Mouse (Mus musculus) v-Abl transformed pro-B cells (cell line): ENCODE data around the gene Ly75.

Experiments
- in situ Hi-C, 2 experiments: fragments of 400-800 bp; cut with MboI; formaldehyde crosslinking; loops; one replicate each; pipeline ENCODE4 v1.15.1; 2025; ENCODE audit not compliant: unreplicated experiment in 2 of 2

The Ly75 gene

DNA sequence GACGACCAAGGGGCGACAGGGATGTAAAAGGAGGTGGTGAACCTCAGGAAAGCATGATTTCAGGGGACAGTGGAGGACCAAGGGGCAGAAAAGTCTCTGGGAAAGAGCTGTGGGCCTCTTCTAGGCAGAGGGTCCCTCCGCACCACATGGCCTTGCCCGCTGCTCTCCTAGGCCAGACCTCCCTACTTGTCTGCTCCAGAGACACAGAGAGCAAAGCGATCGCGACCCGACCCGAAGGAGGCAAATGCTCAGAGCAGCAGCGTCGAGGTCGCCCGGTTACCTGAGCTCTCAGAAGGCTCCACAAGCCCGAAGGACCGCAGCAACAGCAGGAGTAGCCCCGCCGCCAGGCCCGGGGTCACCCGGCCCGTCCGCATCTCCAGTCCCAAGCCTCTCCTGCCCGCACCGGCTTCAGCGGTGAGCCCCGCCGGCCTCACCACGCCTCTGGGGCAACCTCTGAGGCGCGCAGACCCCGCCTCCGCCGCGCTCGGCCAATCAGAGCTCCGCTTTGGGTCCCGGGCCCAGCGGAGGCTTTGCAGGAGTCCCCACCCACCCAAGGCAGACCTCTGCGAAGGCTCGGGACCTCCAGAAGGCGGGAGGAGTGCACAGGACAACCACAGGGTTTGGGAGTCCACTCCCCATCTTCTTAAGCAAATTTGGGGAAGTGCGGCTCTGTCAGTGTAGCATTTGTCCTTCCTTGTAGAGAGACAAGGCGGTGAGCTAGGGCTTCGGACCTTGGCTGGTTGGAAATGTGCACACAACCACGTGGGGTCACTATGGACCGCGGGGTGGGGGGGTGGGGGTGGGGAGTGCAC lies at the start of gene Ly75:
Gene Ly75 (minus strand): TSS at position 446 of the 812 bp plus-strand sequence.
- in situ Hi-C loops: no loop called here

DNA sequence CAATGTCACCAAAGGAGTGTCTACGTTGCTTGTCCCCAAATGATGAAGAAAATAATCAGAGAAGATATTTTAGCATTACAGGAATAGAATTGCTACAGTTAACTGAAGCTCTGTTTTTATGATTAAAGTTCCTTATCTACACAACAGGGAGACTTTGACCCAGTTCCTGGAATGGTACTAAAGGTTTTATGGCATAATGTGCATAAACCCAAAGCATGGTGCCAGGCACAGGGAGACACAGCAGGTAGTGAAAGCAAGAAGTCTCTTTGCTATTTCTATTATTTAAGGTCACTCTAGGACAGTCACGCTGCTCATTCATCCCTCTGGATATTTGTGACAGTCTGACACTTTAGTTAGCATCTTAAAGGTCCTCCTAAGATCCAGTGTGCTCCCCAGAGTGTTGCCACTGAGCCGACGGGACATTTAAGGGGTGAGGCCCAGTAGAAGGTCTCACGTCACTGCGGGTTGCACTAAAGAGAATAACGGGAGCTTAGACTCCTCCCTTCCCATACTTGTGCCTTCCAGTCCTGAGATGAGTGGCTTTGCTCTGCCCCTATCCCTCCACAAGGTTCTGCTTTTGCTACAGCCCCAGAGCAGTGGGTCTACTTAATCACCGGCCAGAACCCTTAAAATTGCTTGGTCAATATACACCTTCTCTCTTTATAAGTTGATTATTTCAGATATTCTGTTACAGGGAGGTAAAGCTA lies 47.4 kb upstream of the Ly75 start:
- in situ Hi-C loops: loop anchor here in 1 of 2 experiments (10.0 kb wide), 1 partner anchor 1024 kb away; no protein-coding TSS in a partner anchor

DNA sequence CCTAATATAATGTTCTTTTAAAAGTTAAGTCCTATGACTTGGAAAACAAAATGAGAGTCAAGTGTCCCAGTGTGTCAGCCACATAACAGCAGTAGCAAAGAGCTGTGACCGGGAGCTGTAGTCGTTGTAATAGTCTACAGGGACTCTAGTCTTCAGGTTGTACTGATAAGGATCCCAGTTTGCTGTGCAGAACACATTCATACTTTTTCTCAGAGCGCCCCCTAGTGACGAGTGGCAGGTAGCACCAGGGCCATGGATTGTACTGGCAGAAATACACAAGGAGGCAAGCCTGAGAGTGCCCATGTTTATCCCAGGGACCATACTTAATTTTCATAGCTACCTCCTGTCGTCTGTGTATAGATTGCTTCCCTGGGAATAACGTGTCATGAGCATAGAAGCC lies 35.0 kb upstream of the Ly75 start:
- in situ Hi-C loops: loop anchor here (5.0 to 25.0 kb wide), 5 partner anchors 503 to 1731 kb away; no protein-coding TSS in a partner anchor

DNA sequence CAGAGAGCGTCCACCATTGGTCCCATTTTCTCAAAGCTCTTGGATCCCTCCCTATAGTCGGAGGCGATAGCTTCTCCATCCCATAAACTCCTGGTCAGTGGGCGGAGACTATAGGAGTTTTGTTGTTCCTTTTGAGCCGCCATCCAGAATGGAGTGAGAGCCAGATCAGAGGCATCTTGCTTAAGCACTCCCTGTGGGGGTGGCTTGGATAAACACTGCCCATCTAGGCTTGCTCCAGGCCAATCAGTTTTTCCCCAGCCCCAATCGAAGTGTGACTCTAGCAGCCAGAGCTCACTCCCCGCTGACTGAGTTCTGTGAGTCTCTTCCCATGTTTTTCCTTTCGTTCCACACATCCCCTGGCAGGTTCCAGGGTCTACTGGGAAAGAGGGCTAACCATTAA lies 31.2 kb upstream of the Ly75 start:
- in situ Hi-C loops: loop anchor here (10.0 to 25.0 kb wide), 3 partner anchors 500 to 1727 kb away; no protein-coding TSS in a partner anchor

DNA sequence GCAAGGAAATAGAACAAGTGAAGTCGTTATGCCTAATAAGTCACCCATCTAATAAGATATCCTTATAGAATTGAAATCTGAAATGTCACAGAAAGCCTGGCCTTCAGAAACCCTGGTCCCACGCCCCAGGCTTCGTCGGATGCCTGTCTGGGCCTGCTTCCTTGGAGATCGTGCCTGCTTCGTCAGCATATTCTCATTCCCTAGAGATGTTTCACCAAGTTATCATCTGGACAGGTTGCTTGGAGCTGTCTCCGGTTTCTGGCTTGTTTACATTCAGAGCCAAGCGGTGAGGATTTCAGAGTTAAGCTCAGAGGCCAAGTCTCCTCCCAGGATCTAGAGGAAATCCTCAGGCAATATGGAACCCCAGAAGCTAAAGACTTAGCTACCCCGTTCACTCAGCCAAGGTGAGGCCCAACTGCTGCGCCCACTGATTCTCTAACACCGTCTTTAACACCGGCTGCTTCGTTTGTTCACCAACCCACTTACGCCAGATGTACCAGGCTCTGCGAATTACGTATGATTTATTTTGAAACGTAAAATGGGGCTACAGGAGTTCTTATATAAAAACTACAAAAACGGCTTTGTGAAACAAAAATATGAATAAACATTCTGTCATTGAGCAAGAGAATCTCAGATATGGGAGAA lies 30.0 kb upstream of the Ly75 start:
- in situ Hi-C loops: loop anchor here (10.0 to 25.0 kb wide), 3 partner anchors 498 to 1726 kb away; no protein-coding TSS in a partner anchor

DNA sequence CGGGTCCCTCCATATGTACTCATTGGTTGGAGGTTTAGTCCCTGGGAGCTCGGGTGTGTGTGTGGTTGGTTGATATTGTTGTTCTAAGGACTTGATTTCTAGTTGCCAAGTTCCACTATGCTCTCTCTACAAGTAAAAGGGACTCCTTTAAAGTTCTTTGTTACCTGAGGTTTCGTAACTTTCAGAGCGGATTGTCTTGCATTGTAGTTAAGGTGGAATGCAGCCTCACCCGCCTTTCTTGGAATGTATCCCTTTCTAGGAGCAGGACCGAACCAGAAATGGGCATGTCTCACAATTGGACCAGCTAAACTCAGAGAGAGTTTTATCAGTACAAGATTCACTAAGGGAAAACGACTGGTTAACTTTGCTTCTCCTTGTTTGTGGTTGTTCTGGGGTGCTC lies 28.1 kb upstream of the Ly75 start:
- in situ Hi-C loops: loop anchor here (10.0 to 25.0 kb wide), 3 partner anchors 496 to 1724 kb away; no protein-coding TSS in a partner anchor

DNA sequence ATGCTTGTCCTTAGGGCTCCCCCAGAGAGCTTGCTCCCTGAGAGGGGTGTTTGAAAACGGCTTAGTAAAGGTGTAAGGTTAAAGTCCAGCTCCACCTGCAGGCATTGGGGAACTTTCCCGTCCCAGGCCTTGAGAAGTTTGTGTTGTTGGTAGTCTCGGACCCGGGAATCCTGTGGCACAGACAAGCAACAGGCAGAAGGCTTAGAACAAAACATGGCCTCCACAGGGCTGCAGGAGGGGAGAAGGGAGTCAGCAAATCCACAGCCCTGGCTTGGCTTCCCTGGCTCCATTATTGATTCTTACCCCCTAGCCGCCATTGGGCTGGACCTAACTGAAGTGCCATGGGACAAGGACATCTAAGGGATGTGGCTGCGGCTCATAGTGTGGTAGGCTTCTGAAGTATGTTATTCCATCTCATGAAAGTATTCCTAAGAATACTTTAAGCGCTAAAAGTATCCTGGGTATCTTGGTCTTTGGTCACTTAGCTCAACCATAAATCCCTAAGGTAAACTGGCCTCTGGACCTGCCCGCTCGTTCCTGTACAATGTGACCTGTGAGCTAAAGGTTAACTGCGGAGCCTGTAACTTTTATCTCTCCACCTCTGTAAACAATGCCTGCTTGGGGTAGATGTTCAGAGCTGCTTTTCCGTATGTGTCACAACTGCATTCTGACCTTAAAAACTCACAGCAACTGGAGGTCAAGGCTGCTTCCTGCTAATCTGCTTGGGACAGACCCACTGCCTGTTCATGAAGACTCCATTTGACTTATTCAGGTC lies 27.1 kb upstream of the Ly75 start:
- in situ Hi-C loops: loop anchor here (10.0 to 25.0 kb wide), 3 partner anchors 495 to 1723 kb away; no protein-coding TSS in a partner anchor

DNA sequence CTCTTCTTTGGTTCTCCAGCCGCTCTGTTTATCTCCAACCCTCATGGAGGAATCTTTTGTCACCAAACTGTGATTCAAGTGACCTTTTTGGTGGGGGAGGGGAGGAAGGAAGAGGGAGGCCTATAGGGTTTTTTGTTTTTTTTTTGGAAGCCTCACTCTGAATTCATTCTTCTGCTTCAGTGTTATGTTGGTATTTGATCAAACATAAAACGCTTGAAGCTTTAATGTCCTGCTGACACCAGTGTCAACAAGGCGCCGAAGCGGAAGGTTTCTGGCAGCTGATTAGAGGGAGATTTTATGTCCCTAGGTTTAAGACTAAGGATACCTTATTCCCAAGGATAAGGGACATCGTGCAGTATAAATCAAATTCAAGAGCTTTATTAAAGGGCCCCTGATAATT lies 26.1 kb upstream of the Ly75 start:
- in situ Hi-C loops: loop anchor here in 1 of 2 experiments (25.0 kb wide), 1 partner anchor 1722 kb away; no protein-coding TSS in a partner anchor

DNA sequence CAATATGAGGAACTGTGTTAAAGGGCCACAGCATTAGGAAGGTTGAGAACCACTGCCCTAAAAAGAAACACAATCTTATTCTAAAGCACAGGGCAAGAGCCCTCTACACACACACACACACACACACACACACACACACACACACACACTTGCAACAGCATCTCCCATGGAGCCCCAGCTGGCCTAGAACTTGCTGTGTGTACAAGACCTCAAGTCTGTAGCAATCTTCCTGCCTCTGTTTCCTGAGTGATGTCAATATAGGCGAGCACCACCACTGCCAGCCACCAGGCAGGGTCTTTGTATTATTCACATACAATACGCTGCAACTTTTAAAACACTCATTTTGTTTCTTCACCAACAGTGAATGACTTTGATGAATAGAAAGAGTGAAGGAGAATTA lies 24.3 kb upstream of the Ly75 start:
- in situ Hi-C loops: loop anchor here in 1 of 2 experiments (25.0 kb wide), 1 partner anchor 1720 kb away; no protein-coding TSS in a partner anchor

DNA sequence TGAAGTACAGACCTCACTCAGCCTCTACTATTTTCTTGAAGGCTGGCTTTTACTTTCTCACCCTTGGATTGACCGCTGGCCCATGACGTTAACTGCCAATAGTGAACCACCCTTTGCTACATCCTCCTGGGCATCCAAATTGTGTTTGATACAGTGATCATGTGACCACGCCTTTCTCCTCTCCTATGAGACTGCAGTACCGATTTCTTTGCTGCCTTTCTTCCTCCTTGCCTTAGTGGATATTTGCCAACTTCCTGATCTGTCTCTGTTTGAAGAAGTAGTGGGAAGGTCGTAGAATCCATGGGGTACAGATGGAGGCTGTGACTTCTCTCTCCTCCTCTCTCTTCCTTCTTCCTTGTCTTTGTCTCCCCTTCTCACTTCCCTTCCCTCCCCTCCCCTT lies 22.3 kb upstream of the Ly75 start:
- in situ Hi-C loops: loop anchor here in 1 of 2 experiments (25.0 kb wide), 1 partner anchor 1718 kb away; no protein-coding TSS in a partner anchor

DNA sequence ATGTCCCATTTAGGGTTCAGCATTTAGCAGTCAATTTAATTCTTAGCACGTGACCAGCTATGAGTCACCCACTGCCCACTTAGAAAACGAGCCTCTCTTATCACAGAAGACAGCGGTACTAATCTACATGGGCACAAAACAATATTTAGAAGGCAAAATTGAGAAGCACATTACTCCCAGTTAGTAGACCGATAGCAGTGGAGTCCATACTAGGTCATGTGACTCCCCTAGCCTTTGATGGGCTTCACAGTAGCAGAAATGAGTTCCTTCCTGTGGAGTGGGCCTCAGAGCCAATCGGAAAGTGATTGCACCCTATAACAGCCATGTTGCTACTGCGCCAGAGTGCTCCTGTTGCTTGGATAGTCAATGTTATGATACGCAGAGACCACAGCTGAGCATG lies 21.7 kb upstream of the Ly75 start:
- in situ Hi-C loops: loop anchor here in 1 of 2 experiments (25.0 kb wide), 1 partner anchor 1717 kb away; no protein-coding TSS in a partner anchor

DNA sequence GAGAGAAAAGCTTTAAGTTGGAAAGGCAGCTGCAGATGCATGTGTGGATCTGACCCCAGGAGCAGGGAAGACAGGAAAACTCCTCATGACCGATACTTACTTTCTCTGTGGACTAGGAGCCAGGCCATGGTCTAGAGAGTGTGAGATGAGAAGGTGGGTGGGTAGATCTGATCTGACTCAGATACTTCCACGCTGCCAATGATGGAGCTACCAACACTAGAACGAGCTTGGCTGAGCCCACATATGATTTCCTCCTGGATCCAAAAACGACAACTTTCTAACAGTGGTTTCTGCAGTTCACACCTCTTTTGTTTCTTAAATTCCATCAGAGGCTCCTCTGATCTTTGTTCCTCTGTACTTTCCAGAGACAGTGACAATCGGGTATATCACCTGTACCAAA lies 18.6 kb upstream of the Ly75 start:
- in situ Hi-C loops: loop anchor here in 1 of 2 experiments (25.0 kb wide), 1 partner anchor 1714 kb away; no protein-coding TSS in a partner anchor

DNA sequence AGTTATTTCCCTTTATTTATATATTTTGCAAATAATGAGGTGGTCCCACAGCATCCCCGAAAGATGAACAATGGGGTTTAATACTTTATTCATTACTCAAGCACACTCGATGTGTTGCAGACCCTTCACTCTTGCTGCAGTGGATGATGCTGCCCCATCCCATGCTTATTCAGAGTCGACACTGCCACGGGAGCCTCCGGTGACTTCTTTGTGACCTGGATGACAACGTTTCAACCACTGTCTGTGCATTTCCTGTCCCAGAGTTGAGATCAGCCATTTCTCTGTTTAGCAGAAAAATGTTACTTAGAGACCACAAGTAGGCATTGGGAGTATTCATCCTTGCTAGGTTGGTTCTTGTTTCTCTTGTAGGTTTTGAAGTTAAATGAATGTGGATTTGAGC lies 10.7 kb upstream of the Ly75 start:
- in situ Hi-C loops: no loop called here

DNA sequence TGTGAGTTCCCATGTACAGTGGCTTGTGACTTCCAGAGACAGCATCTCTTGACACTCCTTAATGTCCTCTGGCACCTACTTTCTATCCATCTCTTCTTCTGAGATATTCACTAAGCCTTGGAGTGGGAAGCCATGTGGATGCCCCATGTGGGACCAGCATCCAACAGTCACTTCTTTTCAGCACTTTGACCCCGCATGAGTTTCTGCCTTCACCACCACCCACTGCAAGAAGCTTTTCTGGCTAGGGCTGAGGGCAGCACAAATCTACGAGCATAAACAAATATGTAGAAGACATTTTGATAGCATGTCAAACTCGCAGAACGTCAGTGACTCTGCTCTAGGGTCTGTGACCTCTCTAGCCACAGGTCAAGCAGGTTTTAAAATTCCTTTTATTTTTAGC lies 9.2 kb upstream of the Ly75 start:
- in situ Hi-C loops: no loop called here

DNA sequence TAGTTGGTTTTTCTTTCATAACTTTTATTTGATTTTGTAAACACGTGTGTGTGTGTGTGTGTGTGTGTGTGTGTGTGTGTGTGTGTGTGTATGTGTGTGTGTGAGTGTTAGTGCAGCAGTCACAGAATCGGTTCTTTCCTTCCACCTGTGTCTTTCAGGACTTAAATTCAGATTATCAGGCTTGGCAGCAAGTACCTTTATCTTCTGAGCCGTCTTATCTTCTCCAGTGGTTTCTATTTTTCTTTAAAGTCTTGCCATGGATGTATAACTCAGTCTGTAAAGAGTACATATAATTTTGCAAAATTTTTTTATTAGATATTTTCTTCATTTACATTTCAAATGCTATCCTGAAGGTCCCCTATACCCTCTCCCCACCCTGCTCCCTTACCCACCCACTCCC lies 4.3 kb upstream of the Ly75 start:
- in situ Hi-C loops: no loop called here

DNA sequence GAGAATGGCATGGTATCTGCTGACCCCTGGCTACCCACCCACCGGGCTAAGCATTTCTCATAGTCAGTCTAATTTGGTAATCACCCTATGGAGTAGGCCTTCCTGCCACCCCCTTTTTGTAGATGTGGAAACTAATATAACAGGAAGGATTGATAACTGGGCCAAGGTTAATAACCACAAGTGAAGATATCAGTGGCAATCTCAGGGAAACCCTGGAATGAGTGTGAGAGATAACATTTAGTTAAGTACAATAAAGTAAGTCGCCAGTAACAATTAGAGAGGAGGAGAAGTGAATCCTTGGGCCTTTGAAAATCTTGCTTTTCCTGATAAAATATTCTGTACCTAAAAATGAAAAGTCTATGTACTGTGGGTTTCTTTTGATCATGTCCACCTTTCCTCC lies 3.7 kb upstream of the Ly75 start:
- in situ Hi-C loops: no loop called here

DNA sequence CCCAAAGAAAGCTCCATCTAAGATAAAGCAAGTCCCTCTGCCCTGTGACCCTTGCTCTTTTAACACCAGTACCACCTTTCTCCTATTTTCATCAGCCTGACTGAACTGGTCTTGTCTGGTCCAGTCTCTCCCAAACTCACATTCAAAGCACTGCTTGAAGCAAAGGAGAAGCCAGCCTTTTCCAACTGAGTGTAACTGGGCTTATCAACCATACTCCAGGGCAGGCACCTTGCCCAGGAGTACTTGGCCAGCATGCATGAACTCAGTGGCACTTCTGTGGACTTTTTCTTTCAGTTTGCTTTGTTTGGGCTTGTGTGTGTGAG lies 1.6 kb upstream of the Ly75 start:
- in situ Hi-C loops: no loop called here

DNA sequence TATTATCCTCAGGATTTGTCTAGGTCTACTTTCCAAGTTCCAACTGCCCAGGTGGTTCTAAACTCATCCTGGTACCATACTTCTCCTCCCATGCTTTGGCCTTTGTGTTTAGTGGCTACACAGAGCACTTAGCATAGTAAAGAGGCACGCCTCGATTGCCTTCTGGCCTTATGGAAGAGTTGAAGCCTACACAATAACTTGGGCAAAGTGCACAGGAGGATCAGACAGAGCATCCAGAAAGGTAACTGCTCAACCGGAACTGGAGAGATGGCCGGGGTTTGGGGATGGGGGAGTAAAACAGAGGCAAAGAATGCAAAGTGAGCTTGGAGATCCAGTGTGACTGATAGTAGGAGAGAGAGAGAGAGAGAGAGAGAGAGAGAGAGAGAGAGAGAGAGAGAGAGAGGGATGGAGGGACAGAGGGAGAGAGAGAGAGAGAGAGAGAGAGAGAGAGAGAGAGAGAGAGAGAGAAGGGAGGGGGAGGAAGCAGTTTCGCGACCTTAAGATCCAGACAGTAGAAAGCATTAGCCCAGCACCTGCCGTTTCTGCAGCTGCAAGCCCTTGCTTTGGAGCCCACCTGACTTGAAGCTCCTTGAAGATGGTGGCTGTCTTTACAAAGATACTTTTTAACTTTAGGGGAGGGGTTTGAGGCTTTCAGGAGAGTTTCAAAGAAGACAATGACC lies 1.1 kb upstream of the Ly75 start:
- in situ Hi-C loops: no loop called here

DNA sequence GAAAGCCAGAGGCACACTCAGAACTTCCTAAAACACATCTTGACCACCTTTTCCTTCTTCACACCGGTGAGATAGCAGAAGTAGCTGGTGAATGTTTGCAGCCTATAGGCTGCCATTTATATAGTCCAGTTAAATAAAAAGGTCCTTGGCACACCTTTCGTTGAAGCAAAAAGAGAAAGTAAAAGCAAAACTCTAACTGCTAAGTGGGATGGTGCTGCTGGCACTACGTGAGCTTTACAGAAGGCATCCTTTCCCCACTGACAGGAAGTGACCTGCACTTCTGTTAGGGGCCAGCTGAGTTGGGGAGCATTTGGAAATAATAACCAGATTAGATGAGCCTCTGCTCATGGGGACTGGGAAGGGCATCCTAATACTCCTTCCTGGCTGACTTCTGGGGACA lies 757 bp downstream of the Ly75 start:
- in situ Hi-C loops: no loop called here

DNA sequence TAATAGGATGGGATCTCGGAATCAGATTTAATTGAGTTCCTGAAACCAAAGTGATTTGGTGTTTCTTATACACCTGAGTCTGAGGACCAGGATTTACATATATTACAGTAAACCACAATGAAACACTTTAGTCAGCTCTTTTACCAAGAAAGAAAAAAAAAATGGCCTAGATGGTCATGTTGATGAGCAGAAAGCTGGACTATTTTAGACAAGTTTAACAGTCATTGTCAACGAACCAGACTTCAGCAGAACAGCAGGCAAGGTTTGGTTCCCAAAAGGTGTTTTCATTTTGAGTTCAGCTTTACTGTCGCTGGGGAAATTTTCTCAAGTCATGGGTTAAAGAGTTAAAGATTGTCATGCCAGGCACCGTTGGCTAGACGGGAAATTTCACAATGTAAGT lies 5.8 kb downstream of the Ly75 start:
- in situ Hi-C loops: no loop called here
